Mouse (Mus musculus) layer of hippocampus, adult 9-11 months (tissue): ENCODE results near the gene Rplp1.
A peak's percentile ranks its signal among the peaks of the same experiment; 100 is the strongest.

Experiments used
- DNase-seq: peaks from one replicate; pipeline ENCODE4 v3.0.0; 2022

Gene Rplp1

DNA sequence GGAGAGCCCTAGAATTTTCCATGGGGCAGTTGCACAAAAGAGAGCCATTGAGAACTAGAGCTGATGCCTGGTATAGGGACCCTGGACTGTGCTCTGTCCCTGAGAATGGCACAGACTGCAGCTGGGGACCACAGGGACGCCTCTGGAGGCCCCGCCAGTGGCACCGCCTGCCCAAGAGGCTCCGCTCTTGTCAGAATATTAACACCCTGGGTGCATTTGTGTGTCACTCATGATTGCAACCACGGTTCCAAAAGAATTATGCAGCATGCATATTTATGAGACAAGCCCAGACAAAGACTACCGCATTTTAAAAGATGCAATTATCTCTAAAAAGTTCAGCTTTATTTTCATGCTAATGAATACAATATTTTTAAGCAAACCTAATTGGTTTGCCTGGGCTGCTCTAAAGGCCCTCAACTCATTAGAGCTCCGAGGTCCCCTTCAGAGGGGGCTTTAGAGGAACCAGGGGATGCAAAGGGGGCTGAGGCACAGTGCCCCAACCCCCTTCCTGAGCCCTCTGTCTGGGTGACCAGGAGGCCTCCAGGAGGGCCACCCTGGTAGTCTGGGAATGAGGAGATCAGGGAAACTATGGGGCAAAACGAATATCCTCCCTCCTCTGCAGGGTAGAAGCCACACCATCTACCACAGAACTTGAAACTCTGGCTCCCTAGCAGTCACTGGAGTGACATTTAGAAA is 41.9 kb downstream of the Rplp1 start:
- DNase-seq = peak; percentile 22

DNA sequence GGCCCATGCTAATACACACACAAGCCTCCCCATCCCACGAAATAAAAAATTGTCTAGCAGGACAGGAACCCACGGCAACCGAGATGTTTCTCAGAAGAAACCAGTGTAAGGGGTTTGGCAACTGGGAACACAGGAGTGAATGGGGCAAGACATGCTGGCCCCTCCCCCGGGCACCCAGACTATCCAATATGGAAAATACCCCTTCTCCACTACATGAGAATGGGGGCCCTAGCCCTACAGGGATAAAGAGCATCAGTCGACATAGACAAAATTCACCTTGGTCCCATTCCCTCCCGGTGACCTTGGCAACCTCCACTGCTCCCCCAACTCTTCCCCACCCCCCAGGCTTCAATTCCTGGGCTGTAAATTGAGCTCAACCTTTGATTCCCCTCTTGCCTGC is 42.5 kb downstream of the Rplp1 start:
- no peak for DNase-seq

DNA sequence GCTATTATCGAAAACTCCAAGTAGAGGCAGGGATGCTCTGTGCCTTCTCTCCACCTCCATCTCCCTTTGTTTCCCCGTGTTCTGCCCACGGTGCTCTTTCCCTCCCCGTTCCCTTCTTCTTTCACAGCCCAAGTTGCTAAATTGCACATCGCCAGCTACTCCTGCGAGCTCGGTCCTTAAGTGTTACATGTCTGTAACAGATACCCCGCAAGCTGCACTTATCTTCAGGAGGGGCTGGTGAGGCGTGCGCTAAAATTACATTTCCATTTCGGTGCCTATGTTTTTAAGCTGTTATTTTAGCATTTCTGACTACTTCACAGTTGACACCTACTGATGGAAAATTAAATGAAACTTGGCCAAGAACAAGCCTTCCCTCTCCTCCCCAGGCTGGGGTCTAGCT is 46.7 kb downstream of the Rplp1 start:
- no peak for DNase-seq
